Mouse (Mus musculus) kidney, embryonic 14.5 days (tissue): ENCODE results near the gene Pacrg. TPM values are rescaled to one million over a fixed set of nuclear protein-coding genes. Genes with fewer than 3 reads are reported as not detected.

Experiments used
- ATAC-seq: fragments of 200-750 bp; cut with Nextera tagmentation; 2 replicates; pipeline ENCODE4 v1.8.0; 2017; ENCODE audit warnings: moderate number of reproducible peaks, mild to moderate bottlenecking, moderate TSS enrichment, moderate library complexity; ENCODE audit not compliant: low FRiP score, low TSS enrichment
- H3K27ac ChIP-seq: fragments of 300-500 bp; sonication (generic); 2 replicates; pipeline ENCODE4 v1.5.1; 2014; ENCODE audit warnings: low read depth, mild to moderate bottlenecking, low read length, moderate library complexity, mixed read lengths
- H3K27me3 ChIP-seq: fragments of 300-500 bp; sonication (generic); 2 replicates; pipeline ENCODE4 v1.6.1; 2014; ENCODE audit warnings: mild to moderate bottlenecking, low read length; ENCODE audit not compliant: control insufficient read depth, insufficient read depth
- H3K36me3 ChIP-seq: fragments of 300-500 bp; sonication (generic); 2 replicates; pipeline ENCODE4 v1.6.1; 2014; ENCODE audit warnings: low read length, mixed read lengths; ENCODE audit not compliant: control insufficient read depth, insufficient read depth
- H3K4me1 ChIP-seq: fragments of 300-500 bp; sonication (generic); 2 replicates; pipeline ENCODE4 v1.6.1; 2014; ENCODE audit warnings: low read length, mixed read lengths; ENCODE audit not compliant: control insufficient read depth, insufficient read depth
- H3K4me2 ChIP-seq: fragments of 300-500 bp; sonication (generic); replicated peaks from 2 replicates; pipeline ENCODE4 v1.6.1; 2014; ENCODE audit warnings: low read depth, mild to moderate bottlenecking, low read length
- H3K4me3 ChIP-seq: fragments of 300-500 bp; sonication (generic); 2 replicates; pipeline ENCODE4 v1.5.1; 2014; ENCODE audit warnings: mild to moderate bottlenecking, low read length
- H3K9ac ChIP-seq: fragments of 300-500 bp; sonication (generic); 2 replicates; pipeline ENCODE4 v1.6.1; 2014; ENCODE audit warnings: low read depth, mild to moderate bottlenecking, low read length, moderate library complexity
- H3K9me3 ChIP-seq: fragments of 300-500 bp; sonication (generic); 2 replicates; pipeline ENCODE4 v1.6.1; 2016; ENCODE audit warnings: low read length; ENCODE audit not compliant: control insufficient read depth
- WGBS: fragments of 180-500 bp; shearing (Covaris S2); extraction: QIAGEN DNeasy Blood & Tissue Kit; methylation state at CpG from one replicate; pipeline ENCODE4 v1.1.7; 2014; 5-methylcytosine and 5-hydroxymethylcytosine counted together
- polyA plus RNA-seq: library from polyadenylated mRNA; unstranded; fragments of >200 nt; fragmentation: Nextera tagmentation; extraction: Ambion mirVana; gene quantifications from 2 replicates; pipeline ENCODE4 v1.2.1, GENCODE M21; 2014

Gene Pacrg
- polyA plus RNA-seq, 1 experiment from 2014 or later: 1.7 TPM

GRCm38 (mm10) chr17:10413870-10414269 is 426.2 kb downstream of the Pacrg start:
- Histone ChIP-seq H3K27ac (no peak overlapping the region), H3K4me3 (no peak overlapping the region), H3K27me3 (0 out of 2 replicates have a peak, but pooled peaks cover 2% of the 10 kb centered on the region), H3K36me3 (no peaks in the 10 kb centered on the region), H3K4me1 (no peaks in the 10 kb centered on the region), H3K9me3 (no peaks in the 10 kb centered on the region), H3K9ac (no peak overlapping the region), H3K4me2 (no peak overlapping the region)
- ATAC-seq: no peak
- 91% methylated on average over 9 of the region's 9 CpGs for WGBS

DNA sequence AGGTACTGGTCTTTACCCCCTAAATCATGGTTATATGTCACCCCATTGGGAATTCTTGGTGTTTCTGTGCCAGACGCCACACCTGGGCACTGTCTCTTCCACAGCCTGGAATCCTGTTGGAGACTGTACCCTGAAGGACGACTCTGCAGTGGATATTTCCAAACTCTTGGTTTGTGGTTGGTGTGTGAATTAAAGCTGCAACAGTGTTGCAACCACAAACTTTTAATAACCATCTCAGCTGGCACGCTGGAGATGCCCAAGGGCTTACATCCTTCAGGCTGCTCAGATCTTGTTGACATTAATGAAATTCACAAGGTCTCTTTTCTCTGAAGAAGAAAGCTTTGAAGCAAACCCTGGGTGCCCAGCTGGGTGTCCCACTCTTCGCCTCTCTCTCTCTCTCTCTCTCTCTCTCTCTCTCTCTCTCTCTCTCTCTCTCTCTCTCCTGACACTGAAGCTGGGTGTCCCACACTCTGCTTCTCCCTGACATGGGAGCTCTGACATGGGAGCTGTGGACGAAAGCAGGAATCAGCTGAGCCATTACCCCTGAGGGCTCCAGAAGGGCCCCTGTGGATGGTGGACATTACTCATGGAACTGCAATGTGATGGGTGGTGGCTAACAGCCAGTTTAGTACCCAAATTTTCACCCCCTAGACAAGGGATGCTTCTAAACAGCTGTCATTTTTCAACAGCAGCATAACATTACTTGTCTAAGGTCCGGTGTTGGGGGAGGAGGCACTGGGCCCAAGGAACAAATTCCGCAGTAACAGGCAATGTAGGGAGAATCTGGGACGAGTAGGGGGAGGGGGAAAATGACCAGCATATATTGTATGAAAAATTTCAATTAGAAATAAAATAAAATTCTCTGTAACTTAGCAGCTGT is 429.3 kb downstream of the Pacrg start:
- Histone ChIP-seq H3K27ac (no peak overlapping the region), H3K4me2 (no peak overlapping the region), H3K9me3 (no peaks in the 10 kb centered on the region), H3K4me3 (no peak overlapping the region), H3K36me3 (no peaks in the 10 kb centered on the region), H3K4me1 (no peaks in the 10 kb centered on the region), H3K9ac (no peak overlapping the region), H3K27me3 (0 out of 2 replicates have a peak, but pooled peaks cover 2% of the 10 kb centered on the region)
- WGBS: 69% methylated on average over 8 of the region's 8 CpGs
- ATAC-seq: no peak

GRCm38 (mm10) chr17:10408681-10409081 is 431.4 kb downstream of the Pacrg start:
- no peak overlapping the region for H3K9ac ChIP-seq
- no peaks in the 10 kb centered on the region for H3K4me1 ChIP-seq
- H3K9me3 ChIP-seq: no peaks in the 10 kb centered on the region
- WGBS: 51% methylated on average over 4 of the region's 4 CpGs
- no peak for ATAC-seq
- H3K36me3 ChIP-seq: no peaks in the 10 kb centered on the region
- H3K27ac ChIP-seq: no peak overlapping the region
- H3K4me3 ChIP-seq: no peak overlapping the region
- no peaks in the 10 kb centered on the region for H3K27me3 ChIP-seq
- no peak overlapping the region for H3K4me2 ChIP-seq

DNA sequence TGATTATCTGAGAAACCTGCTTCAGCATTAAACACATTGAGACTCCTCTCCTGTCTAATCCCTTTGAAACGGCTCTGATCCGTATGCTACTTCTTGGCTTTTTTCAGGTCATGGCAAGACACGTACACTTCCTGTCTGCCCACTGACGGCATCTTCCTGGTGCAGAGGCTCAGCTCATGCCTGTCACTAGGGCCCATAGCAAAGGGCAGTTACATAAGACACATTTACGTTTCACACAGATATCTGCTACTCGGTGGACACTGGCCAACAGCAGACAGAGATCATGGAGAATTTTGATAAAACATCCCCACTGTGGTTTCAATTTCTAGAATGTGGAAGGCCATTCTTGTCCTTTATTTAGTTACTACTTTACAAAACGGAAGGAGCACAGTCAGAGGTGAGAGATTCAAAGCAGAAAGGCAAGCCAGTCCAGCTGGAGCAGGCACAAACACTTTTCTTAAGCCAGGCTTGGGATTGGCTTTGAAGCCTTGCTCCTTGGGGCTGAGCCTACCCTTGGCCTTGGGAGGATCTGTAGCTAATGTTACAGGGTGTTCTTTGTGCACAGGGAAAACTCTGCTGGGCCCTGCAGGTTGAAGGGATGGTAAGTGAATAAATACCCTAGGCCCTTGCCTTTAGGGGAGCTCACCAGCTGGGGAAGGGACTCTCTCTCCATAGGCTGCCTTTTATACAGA is 432.9 kb downstream of the Pacrg start:
- Histone ChIP-seq H3K4me2 (no peak overlapping the region), H3K36me3 (no peaks in the 10 kb centered on the region), H3K4me1 (no peaks in the 10 kb centered on the region), H3K4me3 (no peak overlapping the region), H3K9me3 (no peaks in the 10 kb centered on the region), H3K27ac (no peak overlapping the region), H3K9ac (peak overlapping the region; percentile 7; the same call in 1 of the 2 replicates), H3K27me3 (no peaks in the 10 kb centered on the region)
- WGBS: 65% methylated on average over 7 of the region's 7 CpGs
- ATAC-seq: no peak

- no peaks in the 10 kb centered on the region for H3K36me3 ChIP-seq
- no peak for ATAC-seq
- whole genome bisulfite sequencing: 81% methylated on average over 7 of the region's 7 CpGs
Observed at GRCm38 (mm10) chr17:10406311-10406710, 433.8 kb downstream of the Pacrg start.

DNA sequence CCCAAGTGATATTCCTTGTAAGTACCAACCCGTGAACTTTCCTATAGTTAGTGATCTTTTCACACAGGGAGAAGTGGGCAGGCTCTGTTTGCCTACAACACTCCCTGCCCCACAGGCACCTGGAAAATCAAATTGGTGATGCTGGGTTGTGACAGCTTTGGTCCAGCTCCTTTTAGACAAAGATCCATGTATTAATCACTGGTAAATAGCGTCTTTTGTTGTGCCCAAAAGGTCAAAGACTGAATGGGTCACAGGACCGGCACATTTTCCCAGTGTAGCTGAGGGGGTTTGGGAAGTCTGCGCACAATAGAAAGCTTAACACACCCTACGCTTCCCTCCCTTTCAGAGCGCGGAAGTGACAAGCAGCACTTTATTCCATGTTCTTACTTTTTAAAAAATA is 434.2 kb downstream of the Pacrg start:
- 75% methylated on average over 7 of the region's 7 CpGs for WGBS
- Histone ChIP-seq H3K4me1 (no peaks in the 10 kb centered on the region), H3K4me2 (no peak overlapping the region), H3K36me3 (no peaks in the 10 kb centered on the region), H3K4me3 (no peak overlapping the region), H3K27ac (no peak overlapping the region), H3K9me3 (no peaks in the 10 kb centered on the region), H3K9ac (no peak overlapping the region), H3K27me3 (no peaks in the 10 kb centered on the region)
- ATAC-seq: no peak

More at GRCm38 (mm10) chr17:10406311-10406710, 433.8 kb downstream of the Pacrg start:
- Histone ChIP-seq H3K27me3 (no peaks in the 10 kb centered on the region), H3K9me3 (no peaks in the 10 kb centered on the region), H3K27ac (no peak overlapping the region), H3K4me1 (no peaks in the 10 kb centered on the region), H3K4me3 (no peak overlapping the region), H3K4me2 (no peak overlapping the region), H3K9ac (no peak overlapping the region)

GRCm38 (mm10) chr17:10403186-10403585 is 436.9 kb downstream of the Pacrg start:
- WGBS: 93% methylated on average over 11 of the region's 11 CpGs
- no peak overlapping the region for H3K9ac ChIP-seq
- H3K4me3 ChIP-seq: no peak overlapping the region
- no peaks in the 10 kb centered on the region for H3K4me1 ChIP-seq
- no peaks in the 10 kb centered on the region for H3K9me3 ChIP-seq
- ATAC-seq: no peak
- H3K27ac ChIP-seq: no peak overlapping the region
- no peak overlapping the region for H3K4me2 ChIP-seq
- no peaks in the 10 kb centered on the region for H3K27me3 ChIP-seq
- no peaks in the 10 kb centered on the region for H3K36me3 ChIP-seq

DNA sequence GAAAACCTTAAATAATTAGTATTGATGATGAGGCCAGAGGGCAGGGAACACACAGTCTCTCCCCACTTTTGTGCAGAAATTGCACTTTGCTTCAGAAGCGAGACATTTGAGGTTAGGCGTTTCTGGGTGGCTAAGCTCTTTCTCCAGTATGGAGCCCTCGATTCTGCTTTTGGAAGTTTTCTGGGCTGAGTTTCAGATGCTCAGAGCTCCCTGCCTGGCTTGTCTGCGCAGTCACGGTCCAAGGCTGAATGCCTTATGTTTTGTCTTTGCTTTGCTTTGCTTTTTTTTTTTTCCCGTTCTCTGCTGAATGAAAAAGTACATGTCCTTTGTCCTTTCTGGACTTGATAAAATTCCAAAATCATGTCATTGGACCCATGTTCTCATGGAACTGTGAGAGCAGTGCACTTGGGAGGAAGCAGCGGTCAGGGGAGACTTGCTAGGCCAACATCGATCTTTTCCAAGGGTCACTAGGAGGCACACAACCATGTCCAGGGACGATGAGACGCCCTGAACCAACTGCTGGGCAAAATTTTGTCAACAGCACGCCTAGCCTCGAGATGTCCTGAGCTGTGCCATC is 438.0 kb downstream of the Pacrg start:
- 82% methylated on average over 12 of the region's 12 CpGs for WGBS
- no peaks in the 10 kb centered on the region for H3K27me3 ChIP-seq
- H3K9ac ChIP-seq: no peak overlapping the region
- H3K4me1 ChIP-seq: 0 out of 2 replicates have a peak, but pooled peaks cover 1% of the 10 kb centered on the region
- no peak overlapping the region for H3K4me3 ChIP-seq
- no peak overlapping the region for H3K27ac ChIP-seq
- H3K9me3 ChIP-seq: no peaks in the 10 kb centered on the region
- no peak overlapping the region for H3K4me2 ChIP-seq
- H3K36me3 ChIP-seq: no peaks in the 10 kb centered on the region
- no peak for ATAC-seq

- Histone ChIP-seq H3K4me3 (no peak overlapping the region), H3K9me3 (no peaks in the 10 kb centered on the region), H3K4me2 (no peak overlapping the region), H3K9ac (no peak overlapping the region), H3K4me1 (0 out of 2 replicates have a peak, but pooled peaks cover 4% of the 10 kb centered on the region), H3K27ac (no peak overlapping the region), H3K27me3 (no peaks in the 10 kb centered on the region), H3K36me3 (no peaks in the 10 kb centered on the region)
- ATAC-seq: no peak
- 83% methylated on average over 3 of the region's 3 CpGs for WGBS
Observed at GRCm38 (mm10) chr17:10401529-10401928, 438.6 kb downstream of the Pacrg start.
